Mouse (Mus musculus) lung, embryonic 16.5 days (tissue): ENCODE data around the gene Ikzf3. TPM values are rescaled to one million over a fixed set of nuclear protein-coding genes. Genes with fewer than 3 reads are reported as not detected.

ENCODE experiments used
- ATAC-seq: fragments of 200-750 bp; cut with Nextera tagmentation; 2 replicates; pipeline ENCODE4 v1.8.0; 2017; ENCODE audit warnings: low read depth, mild to moderate bottlenecking, moderate library complexity
- H3K27ac ChIP-seq: fragments of 300-500 bp; sonication (generic); 2 replicates; pipeline ENCODE4 v1.5.1; 2014; ENCODE audit warnings: mild to moderate bottlenecking, control low read depth, low read length
- H3K27me3 ChIP-seq: fragments of 300-500 bp; sonication (generic); 2 replicates; pipeline ENCODE4 v1.6.1; 2014; ENCODE audit warnings: low read depth, low read length, mixed read lengths; ENCODE audit not compliant: control insufficient read depth, insufficient read depth
- H3K36me3 ChIP-seq: fragments of 300-500 bp; sonication (generic); 2 replicates; pipeline ENCODE4 v1.6.1; 2014; ENCODE audit warnings: low read length; ENCODE audit not compliant: control insufficient read depth, insufficient read depth
- H3K4me1 ChIP-seq: fragments of 300-500 bp; sonication (generic); replicated peaks from 2 replicates; pipeline ENCODE4 v1.6.1; 2014; ENCODE audit warnings: low read length, mixed read lengths; ENCODE audit not compliant: control insufficient read depth, insufficient read depth
- H3K4me2 ChIP-seq: fragments of 300-500 bp; sonication (generic); 2 replicates; pipeline ENCODE4 v1.6.1; 2014; ENCODE audit warnings: low read depth, low read length, control low read depth
- H3K4me3 ChIP-seq: fragments of 300-500 bp; sonication (generic); 2 replicates; pipeline ENCODE4 v1.5.1; 2014; ENCODE audit warnings: mild to moderate bottlenecking, low read length, control low read depth
- H3K9ac ChIP-seq: fragments of 300-500 bp; sonication (generic); 2 replicates; pipeline ENCODE4 v1.6.1; 2014; ENCODE audit warnings: low read length, control low read depth
- H3K9me3 ChIP-seq: fragments of 300-500 bp; sonication (generic); 2 replicates; pipeline ENCODE4 v1.6.1; 2016; ENCODE audit warnings: low read length; ENCODE audit not compliant: control insufficient read depth
- WGBS: fragments of 180-500 bp; shearing (Covaris S2); extraction: QIAGEN DNeasy Blood & Tissue Kit; methylation state at CpG from one replicate; pipeline ENCODE4 v1.1.7; 2014; 5-methylcytosine and 5-hydroxymethylcytosine counted together
- polyA plus RNA-seq: library from polyadenylated mRNA; unstranded; fragments of >200 nt; fragmentation: Nextera tagmentation; extraction: Ambion mirVana; gene quantifications from 2 replicates; pipeline ENCODE4 v1.2.1, GENCODE M21; 2015

Ikzf3 gene
- polyA plus RNA-seq, 1 experiment from 2014 or later: 0.33 TPM

DNA sequence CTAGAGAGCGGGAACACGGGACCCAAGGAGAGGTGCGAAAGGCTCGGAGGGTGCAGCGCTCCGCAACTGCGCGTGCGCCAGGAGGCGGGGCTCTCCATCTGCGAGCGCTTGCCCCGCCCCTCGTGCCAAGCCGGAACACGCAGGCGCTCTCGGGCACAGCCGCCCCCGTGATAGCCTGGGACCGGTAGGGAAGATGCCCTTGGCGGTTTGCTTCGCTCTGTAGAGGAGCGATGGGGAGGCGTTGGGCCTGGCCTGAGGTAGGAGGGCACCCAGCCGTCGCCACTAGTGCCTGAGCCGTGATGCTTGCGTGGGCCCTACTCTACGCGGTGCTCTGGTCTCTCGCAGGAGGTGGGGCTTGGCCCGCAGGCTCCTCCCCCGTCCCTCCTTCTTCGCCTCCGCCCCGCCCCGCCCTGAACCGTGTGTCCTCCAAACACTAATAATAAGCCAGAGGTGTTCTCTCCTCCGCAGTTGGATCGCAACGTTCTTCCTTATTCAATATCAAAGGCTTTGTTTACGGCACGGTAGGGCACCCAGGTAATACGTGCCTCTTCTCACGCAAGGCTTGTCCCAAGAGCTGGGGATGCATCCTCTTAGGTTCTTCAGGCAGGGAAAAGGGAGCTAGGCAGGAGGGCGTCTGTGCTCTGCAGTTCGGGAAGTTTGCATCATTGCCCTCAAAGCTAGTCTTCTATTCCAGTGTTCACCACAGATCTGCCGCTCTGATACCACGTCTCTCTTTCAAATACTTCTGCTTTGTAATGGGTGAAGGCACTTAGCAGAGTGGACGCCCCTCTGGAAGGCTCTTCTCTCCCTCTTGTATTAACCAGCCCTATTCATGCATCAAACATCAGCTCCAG lies 5.4 kb upstream of the Ikzf3 start, which contains the start of gene Zpbp2:
Gene Zpbp2, plus strand, starts transcription at position 123 of the 854 bp plus-strand sequence.
- 0 out of 2 replicates have a peak within 1 kb of the TSS, but pooled peaks have one; percentile 34 for H3K27ac ChIP-seq
- peaks cover 3% of the 10 kb centered on the region for H3K4me1 ChIP-seq
- peak within 1 kb of the TSS; percentile 66 for H3K9ac ChIP-seq
- H3K4me2 ChIP-seq: peak within 1 kb of the TSS; percentile 80
- H3K9me3 ChIP-seq: no peaks in the 10 kb centered on the region; the same call in 1 of the 2 replicates
- H3K36me3 ChIP-seq: no peaks in the 10 kb centered on the region
- peaks cover 35% of the 10 kb centered on the region for H3K27me3 ChIP-seq
- WGBS: 1% methylated on average over 45 of the region's 51 CpGs
- peak; percentile 98 for ATAC-seq
- H3K4me3 ChIP-seq: peak within 1 kb of the TSS; percentile 66

DNA sequence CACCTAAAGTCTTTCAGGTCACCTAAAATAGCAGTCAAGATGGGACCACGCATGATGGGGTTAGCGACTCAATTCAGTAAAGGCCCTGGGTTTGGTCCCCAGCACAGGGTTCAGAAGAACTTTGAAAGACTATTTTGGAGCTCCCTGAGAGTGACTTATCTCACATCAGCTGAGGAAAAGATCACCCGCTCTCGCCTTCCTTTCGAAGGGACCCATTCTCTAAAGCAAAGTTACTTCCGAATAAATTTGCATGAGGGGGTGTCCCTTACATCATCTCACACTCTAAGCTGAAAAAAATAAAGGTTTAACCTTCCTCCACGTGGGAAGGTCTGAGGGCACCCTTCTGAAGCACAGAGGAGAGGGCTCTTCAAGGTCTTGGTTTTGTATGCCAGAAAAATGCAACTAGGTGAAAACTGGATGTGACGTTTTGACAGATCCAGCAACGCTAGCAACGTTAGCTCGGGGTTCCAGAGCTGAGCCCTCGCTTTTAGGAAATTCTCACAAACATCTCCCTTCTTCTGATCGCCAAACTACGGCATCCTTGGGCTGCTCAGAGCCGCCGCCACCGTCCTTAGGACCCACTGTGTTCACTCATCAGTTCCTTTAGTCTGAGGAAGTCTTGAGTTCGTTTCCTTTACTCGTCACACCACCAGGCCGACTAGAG lies 4.6 kb upstream of the Ikzf3 start:
- peak overlapping the region; percentile 66; the same call in 1 of the 2 replicates for H3K9ac ChIP-seq
- no peak overlapping the region for H3K27ac ChIP-seq
- 0 out of 2 replicates have a peak, but pooled peaks have one; percentile 1 for ATAC-seq

DNA sequence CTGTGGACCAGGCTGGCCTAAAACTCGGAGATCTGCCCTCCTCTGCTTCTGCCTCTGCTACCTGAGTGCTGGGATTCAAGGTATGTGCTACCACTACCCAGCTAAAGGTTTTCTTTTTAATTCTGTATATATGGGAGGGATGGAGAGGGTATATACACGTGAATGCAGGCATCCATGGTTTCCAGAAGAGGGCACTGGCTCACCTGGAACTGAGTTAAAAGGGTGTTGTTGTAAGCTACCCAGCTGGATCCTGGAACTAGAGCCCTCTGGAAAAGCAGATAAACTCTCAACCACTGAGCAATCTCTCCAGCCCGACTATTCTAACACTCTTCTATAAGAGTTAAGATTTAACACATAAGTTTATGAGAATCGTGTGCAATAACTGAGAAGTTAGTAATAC lies 3.5 kb upstream of the Ikzf3 start:
- Histone ChIP-seq H3K27ac (no peak overlapping the region), H3K4me1 (peaks cover 6% of the 10 kb centered on the region), H3K4me2 (no peak overlapping the region), H3K27me3 (peaks cover 47% of the 10 kb centered on the region), H3K36me3 (no peaks in the 10 kb centered on the region), H3K4me3 (no peak overlapping the region), H3K9ac (no peak overlapping the region), H3K9me3 (no peaks in the 10 kb centered on the region; the same call in 1 of the 2 replicates)
- 60% methylated on average over 4 of the region's 4 CpGs for WGBS
- ATAC-seq: no peak

More for the DNA sequence above, 4.6 kb upstream of the Ikzf3 start:
- peak overlapping the region; percentile 66 for H3K4me3 ChIP-seq
- no peaks in the 10 kb centered on the region for H3K36me3 ChIP-seq
- WGBS: 20% methylated on average over 20 of the region's 20 CpGs
- peaks cover 42% of the 10 kb centered on the region for H3K27me3 ChIP-seq
- peaks cover 6% of the 10 kb centered on the region for H3K4me1 ChIP-seq
- H3K4me2 ChIP-seq: peak overlapping the region; percentile 80
- H3K9me3 ChIP-seq: no peaks in the 10 kb centered on the region; the same call in 1 of the 2 replicates

DNA sequence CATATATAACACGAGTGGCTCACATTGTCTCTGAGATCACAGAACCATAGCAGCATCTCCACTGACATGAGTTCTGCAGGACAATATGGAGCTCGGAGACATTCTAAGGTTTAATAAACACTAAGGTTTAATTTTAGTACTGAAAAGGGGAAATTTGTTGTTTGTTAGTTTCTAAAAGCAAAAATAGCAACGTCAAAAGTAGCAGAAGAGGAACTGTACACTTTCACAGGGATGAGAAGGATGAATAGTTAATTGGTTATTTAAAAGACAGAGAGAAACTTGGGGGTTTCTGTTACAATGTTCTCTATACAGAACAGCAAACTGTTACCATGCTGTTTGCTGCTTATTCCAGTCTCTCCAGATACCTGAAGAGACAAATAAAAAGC lies 1.5 kb upstream of the Ikzf3 start:
- H3K4me1 ChIP-seq: peaks cover 6% of the 10 kb centered on the region
- WGBS: 52% methylated on average over 3 of the region's 3 CpGs
- H3K27ac ChIP-seq: no peak overlapping the region
- H3K4me2 ChIP-seq: no peak overlapping the region
- H3K9me3 ChIP-seq: no peaks in the 10 kb centered on the region; the same call in 1 of the 2 replicates
- H3K4me3 ChIP-seq: no peak overlapping the region
- ATAC-seq: no peak
- no peak overlapping the region for H3K9ac ChIP-seq
- H3K27me3 ChIP-seq: peaks cover 56% of the 10 kb centered on the region
- no peaks in the 10 kb centered on the region for H3K36me3 ChIP-seq

DNA sequence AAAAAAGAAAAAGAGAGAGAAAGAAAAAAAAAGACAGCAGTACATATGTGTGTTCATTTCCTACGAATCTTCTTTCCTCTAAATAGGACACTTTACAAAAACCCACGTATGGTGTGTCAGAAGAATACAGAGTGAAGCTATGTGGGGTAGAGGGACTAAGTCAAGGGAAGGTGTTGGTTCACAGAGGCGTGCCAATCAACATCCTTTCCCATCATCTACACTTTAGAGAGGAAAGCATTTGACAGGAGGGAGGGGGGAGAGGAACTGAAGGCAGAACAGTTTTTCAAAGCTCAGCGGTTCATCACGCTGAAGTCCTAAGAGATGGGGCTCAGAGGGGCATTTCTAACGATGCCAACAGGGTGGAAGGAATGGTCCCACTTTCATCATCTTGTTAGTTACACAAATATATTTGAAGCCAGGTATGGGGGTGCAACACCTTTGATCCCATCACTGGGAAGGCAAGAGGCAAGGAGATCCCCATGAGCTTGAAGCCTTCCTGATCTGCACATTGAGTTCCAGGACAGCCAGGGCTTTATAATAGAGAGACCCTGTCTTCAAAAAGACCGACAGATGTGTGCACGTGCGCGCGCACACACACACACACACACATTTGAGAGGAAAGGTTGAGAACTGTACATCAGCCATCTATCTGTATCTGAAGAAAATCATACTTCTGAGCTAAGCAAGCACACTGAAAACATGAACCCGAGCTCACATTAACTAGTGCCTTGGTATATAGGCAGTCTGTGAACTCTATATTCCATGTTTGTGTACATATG lies 887 bp upstream of the Ikzf3 start:
- Histone ChIP-seq H3K27me3 (peaks cover 56% of the 10 kb centered on the region), H3K9me3 (no peaks in the 10 kb centered on the region; the same call in 1 of the 2 replicates), H3K36me3 (no peaks in the 10 kb centered on the region), H3K4me3 (no peak overlapping the region), H3K4me1 (peaks cover 6% of the 10 kb centered on the region), H3K27ac (no peak overlapping the region), H3K4me2 (no peak overlapping the region), H3K9ac (no peak overlapping the region)
- ATAC-seq: no peak
- 38% methylated on average over 12 of the region's 12 CpGs for WGBS

DNA sequence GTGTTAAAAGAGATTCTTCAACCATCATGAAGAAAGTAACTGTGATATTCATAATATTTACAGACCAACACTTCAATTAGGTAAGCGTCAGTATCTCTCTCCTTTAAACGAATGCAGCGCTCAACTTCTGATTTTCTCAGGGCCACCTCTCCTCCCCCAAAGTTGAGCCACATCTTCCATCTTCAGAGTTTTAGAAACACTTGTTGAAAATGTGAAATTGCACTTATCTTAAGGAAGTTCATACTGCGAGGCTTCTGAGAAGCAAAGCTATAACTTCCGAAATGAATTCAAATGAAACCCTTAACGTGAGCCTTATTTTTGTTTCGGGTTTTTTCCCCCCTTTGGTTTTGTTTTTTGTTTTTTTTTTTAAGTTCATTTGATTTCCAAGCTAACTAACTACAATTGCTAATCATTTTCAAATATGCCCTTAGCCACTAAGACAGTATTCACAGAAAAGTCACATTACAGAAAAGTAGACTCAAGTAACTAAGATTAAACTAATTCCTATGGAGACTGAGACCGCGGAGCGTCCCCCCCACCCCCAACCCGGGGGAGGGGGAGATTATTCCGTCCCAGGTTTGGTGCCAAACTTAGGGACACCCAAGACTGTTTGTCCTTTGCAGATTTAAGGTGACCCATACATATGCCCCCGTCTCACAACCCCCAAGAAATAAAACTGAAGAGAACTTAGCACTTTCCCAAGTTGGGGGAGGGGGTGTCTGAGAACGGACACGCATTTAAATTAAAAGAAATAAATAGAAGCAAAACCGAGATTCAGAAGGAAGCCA lies 747 bp downstream of the Ikzf3 start:
- no peak for ATAC-seq
- Histone ChIP-seq H3K9ac (peak overlapping the region; percentile 51; the same call in 1 of the 2 replicates), H3K9me3 (no peaks in the 10 kb centered on the region; the same call in 1 of the 2 replicates), H3K4me2 (peak overlapping the region; percentile 86), H3K4me1 (0 out of 2 replicates have a peak, but pooled peaks cover 2% of the 10 kb centered on the region), H3K4me3 (peak overlapping the region; percentile 52), H3K27me3 (peaks cover 54% of the 10 kb centered on the region), H3K27ac (no peak overlapping the region), H3K36me3 (no peaks in the 10 kb centered on the region)
- 4% methylated on average over 16 of the region's 16 CpGs for WGBS

DNA sequence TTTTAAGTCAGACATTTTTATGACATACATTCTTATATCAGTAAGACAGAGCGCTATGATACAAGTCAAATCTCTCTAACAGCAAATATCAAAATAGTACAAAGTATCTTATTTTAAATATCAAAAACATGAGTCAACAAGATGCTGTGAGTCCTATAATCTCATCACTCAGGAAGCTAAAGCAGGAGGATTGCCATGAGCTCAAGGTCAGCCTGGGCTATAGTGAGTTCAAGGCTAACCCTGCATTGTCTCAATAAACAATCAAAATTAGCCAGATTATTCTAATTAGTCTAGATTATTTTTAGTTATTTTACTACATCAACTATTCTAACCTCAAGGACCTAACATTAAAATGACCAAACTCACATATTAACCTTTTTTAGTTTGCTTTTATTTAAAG lies 2.4 kb downstream of the Ikzf3 start:
- Histone ChIP-seq H3K27ac (no peak overlapping the region), H3K9me3 (no peaks in the 10 kb centered on the region; the same call in 1 of the 2 replicates), H3K9ac (no peak overlapping the region), H3K27me3 (peaks cover 42% of the 10 kb centered on the region), H3K36me3 (no peaks in the 10 kb centered on the region), H3K4me1 (0 out of 2 replicates have a peak, but pooled peaks cover 2% of the 10 kb centered on the region), H3K4me3 (no peak overlapping the region), H3K4me2 (no peak overlapping the region)
- WGBS: 70% methylated on average over 1 of the region's 1 CpGs
- ATAC-seq: no peak

DNA sequence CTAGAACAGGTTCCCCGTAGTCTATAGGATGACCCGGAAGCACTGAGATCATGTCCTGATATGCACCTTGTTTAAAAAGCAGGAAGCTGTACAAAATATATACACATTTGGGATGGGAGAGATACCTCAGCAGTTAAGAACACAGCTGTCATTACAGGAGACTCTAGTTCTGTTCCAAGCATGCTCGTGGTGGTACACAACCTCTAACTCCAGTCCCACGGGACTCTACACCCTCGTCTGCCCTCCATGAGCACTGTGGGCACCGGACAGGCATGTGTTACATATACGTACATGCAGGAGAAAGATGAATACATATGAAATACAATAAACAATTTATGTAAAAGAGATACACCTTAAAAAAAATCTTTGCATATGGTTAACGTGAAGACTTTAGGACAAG lies 3.3 kb downstream of the Ikzf3 start:
- Histone ChIP-seq H3K27ac (no peak overlapping the region), H3K4me3 (no peak overlapping the region), H3K27me3 (peaks cover 34% of the 10 kb centered on the region), H3K9ac (no peak overlapping the region), H3K4me2 (no peak overlapping the region), H3K36me3 (no peaks in the 10 kb centered on the region), H3K9me3 (no peaks in the 10 kb centered on the region; the same call in 1 of the 2 replicates), H3K4me1 (0 out of 2 replicates have a peak, but pooled peaks cover 2% of the 10 kb centered on the region)
- 67% methylated on average over 8 of the region's 8 CpGs for WGBS
- ATAC-seq: no peak
